8 mouse cellular contexts compared by ENCODE assay signal in genomic region chr4:94752512-94752911, GRCm38 (mm10). TPM values are rescaled to one million over a fixed set of nuclear protein-coding genes. Genes with fewer than 3 reads are reported as not detected.
DNase-seq lines count a peak whose midpoint lies in the region; ATAC-seq lines count a peak whose summit lies in the region.

No protein-coding gene starts in this region.

- H3K4me3 ChIP-seq in forebrain, embryonic 15.5 days, result no peak overlapping the region
- H3K4me3 ChIP-seq in hindbrain, embryonic 10.5 days, result no peak overlapping the region

- no peak overlapping the region for H3K27ac ChIP-seq in forebrain, embryonic 15.5 days (replicated peaks)
- 0 out of 2 replicates have a peak overlapping the region, but pooled peaks have one; percentile 29 for H3K27ac ChIP-seq in hindbrain, embryonic 10.5 days

- peak; percentile 2 for DNase-seq in left cerebral cortex, postnatal 4 days
- no peak for DNase-seq in left cerebral cortex, postnatal 14 days (ENCODE audit: low spot score in 2 of 2)
- DNase-seq in hindbrain, embryonic 10.5 days (ENCODE audit: low spot score), result peak; percentile 24
- peak; percentile 53 for DNase-seq in lung, postnatal 14 days
- peak; percentile 33 to 47 for DNase-seq in urinary bladder, postnatal 36 days (ENCODE audit: low spot score in 2 of 2)
- no peak for DNase-seq in cerebellum, postnatal 4 days (ENCODE audit: low spot score in 2 of 2)
- DNase-seq in T-cell, adult 2 months (ENCODE audit: low spot score), result no peak

- H3K9me3 ChIP-seq in forebrain, embryonic 15.5 days, result no peaks in the 10 kb centered on the region
- no peaks in the 10 kb centered on the region for H3K9me3 ChIP-seq in hindbrain, embryonic 10.5 days

- no peaks in the 10 kb centered on the region for H3K4me1 ChIP-seq in forebrain, embryonic 15.5 days
- peaks cover 5% of the 10 kb centered on the region; the same call in 1 of the 2 replicates for H3K4me1 ChIP-seq in hindbrain, embryonic 10.5 days (replicated peaks)

- H3K36me3 ChIP-seq in forebrain, embryonic 15.5 days, result no peaks in the 10 kb centered on the region
- H3K36me3 ChIP-seq in hindbrain, embryonic 10.5 days, result no peaks in the 10 kb centered on the region

- WGBS in forebrain, embryonic 15.5 days, result 19% methylated on average over 9 of the region's 9 CpGs
- 38% methylated on average over 9 of the region's 9 CpGs for WGBS in hindbrain, embryonic 10.5 days

- H3K4me2 ChIP-seq in forebrain, embryonic 15.5 days (replicated peaks), result no peak overlapping the region

- peak; percentile 60; the same call in 1 of the 2 replicates for ATAC-seq in forebrain, embryonic 15.5 days (replicated peaks)

- no peak overlapping the region for H3K9ac ChIP-seq in forebrain, embryonic 15.5 days (replicated peaks)

- intact Hi-C loops in left cerebral cortex, postnatal 4 days (cut with DNase I), result no loop called here
- intact Hi-C loops in left cerebral cortex, postnatal 14 days (cut with DNase I), result no loop called here

- H3K27me3 ChIP-seq in forebrain, embryonic 15.5 days, result no peaks in the 10 kb centered on the region
- H3K27me3 ChIP-seq in hindbrain, embryonic 10.5 days (ENCODE audit: insufficient read depth, poor library complexity, severe bottlenecking), result no peaks in the 10 kb centered on the region

RNA-seq across cellular contexts. Expression of gene Tek, which starts 13.4 kb away (rescaled TPM):
- 10 to 100 TPM; 12.1 to 13.3 TPM for total RNA-seq in left cerebral cortex, postnatal 4 days (2021)
- 10 to 100 TPM; 11.2 to 11.3 TPM for total RNA-seq in left cerebral cortex, postnatal 14 days (2021)
- 7.0 and 7.6 TPM in 2 replicates for polyA plus RNA-seq in forebrain, embryonic 15.5 days (2015; fragmentation: Nextera tagmentation; extraction: Ambion mirVana)
- polyA plus RNA-seq in hindbrain, embryonic 10.5 days (2016; fragmentation: Nextera tagmentation; extraction: Ambion mirVana), result 8.8 TPM in 2 replicates

Comparison
In these comparisons a context has a peak if more than half of its experiments do, and no peak if none do; other contexts are left out.
1. DNase-seq: peak in left cerebral cortex, postnatal 4 days (single experiment), hindbrain, embryonic 10.5 days (single experiment), lung, postnatal 14 days (single experiment) and urinary bladder, postnatal 36 days (2 of 2); none in left cerebral cortex, postnatal 14 days (0 of 2), cerebellum, postnatal 4 days (0 of 2) and T-cell, adult 2 months (single experiment).